Mouse (Mus musculus) olfactory bulb, adult 2 months (tissue): ENCODE results near the gene Gabrr2.

Source experiments
- CTCF ChIP-seq: fragments of 200-500 bp; IDR thresholded peaks from 2 replicates; pipeline ENCODE4 v1.5.1; 2012; ENCODE audit warnings: low read depth, mild to moderate bottlenecking, low read length, moderate library complexity; ENCODE audit not compliant: insufficient read depth
- POLR2A ChIP-seq: fragments of 200-500 bp; IDR thresholded peaks from 2 replicates; pipeline ENCODE4 v1.6.1; 2012; ENCODE audit warnings: mild to moderate bottlenecking, low read depth, low read length, moderate library complexity; ENCODE audit not compliant: insufficient read depth

- TF ChIP-seq POLR2A (no peak), CTCF (no peak)
These were observed 36.4 kb downstream of the Gabrr2 start for GRCm38 (mm10) chr4:33099118-33099694.
